Comparison of ENCODE assay signal across 8 mouse cellular contexts in genomic region chr11:83935986-83936665, GRCm38 (mm10). TPM values are rescaled to one million over a fixed set of nuclear protein-coding genes. Genes with fewer than 3 reads are reported as not detected.
A peak's percentile ranks its signal among the peaks of the same experiment; 100 is the strongest.
DNase-seq lines count a peak whose midpoint lies in the region; ATAC-seq and TF ChIP-seq lines count a peak whose summit lies in the region.

No protein-coding gene starts in this region.

- no peak overlapping the region for H3K9ac ChIP-seq in forebrain, postnatal 0 days
- H3K9ac ChIP-seq in hindbrain, embryonic 14.5 days, result no peak overlapping the region

- peak; percentile 42; the same call in 1 of the 2 replicates for ATAC-seq in forebrain, postnatal 0 days
- no peak for ATAC-seq in hindbrain, embryonic 14.5 days (ENCODE audit: low FRiP score)
- peak; percentile 69 for ATAC-seq in megakaryocyte, adult 5-6 weeks (ENCODE audit: poor library complexity, severe bottlenecking)

- H3K4me3 ChIP-seq in forebrain, postnatal 0 days (ENCODE audit: low read depth, low read length), result no peak overlapping the region
- H3K4me3 ChIP-seq in hindbrain, embryonic 14.5 days (replicated peaks; ENCODE audit: low read length), result no peak overlapping the region

- H3K9me3 ChIP-seq in forebrain, postnatal 0 days (ENCODE audit: low read length), result no peaks in the 10 kb centered on the region
- H3K9me3 ChIP-seq in hindbrain, embryonic 14.5 days (ENCODE audit: control insufficient read depth, low read length), result no peaks in the 10 kb centered on the region

- no peaks in the 10 kb centered on the region for H3K27me3 ChIP-seq in forebrain, postnatal 0 days (ENCODE audit: insufficient read depth, low read length)
- no peaks in the 10 kb centered on the region for H3K27me3 ChIP-seq in hindbrain, embryonic 14.5 days (ENCODE audit: control insufficient read depth, insufficient read depth, low read length)

- H3K4me2 ChIP-seq in forebrain, postnatal 0 days (ENCODE audit: low read depth), result no peak overlapping the region
- H3K4me2 ChIP-seq in hindbrain, embryonic 14.5 days (replicated peaks), result no peak overlapping the region

- WGBS in forebrain, postnatal 0 days, result 26% methylated on average over 7 of the region's 7 CpGs
- 27% methylated on average over 7 of the region's 7 CpGs for WGBS in hindbrain, embryonic 14.5 days

- no peaks in the 10 kb centered on the region for H3K36me3 ChIP-seq in forebrain, postnatal 0 days (ENCODE audit: insufficient read depth)
- H3K36me3 ChIP-seq in hindbrain, embryonic 14.5 days (replicated peaks; ENCODE audit: control insufficient read depth, insufficient read depth), result no peaks in the 10 kb centered on the region

- H3K27ac ChIP-seq in forebrain, postnatal 0 days (ENCODE audit: low read depth, low read length), result no peak overlapping the region
- no peak overlapping the region for H3K27ac ChIP-seq in hindbrain, embryonic 14.5 days

- H3K4me1 ChIP-seq in forebrain, postnatal 0 days (ENCODE audit: insufficient read depth), result no peaks in the 10 kb centered on the region
- no peaks in the 10 kb centered on the region for H3K4me1 ChIP-seq in hindbrain, embryonic 14.5 days (replicated peaks; ENCODE audit: control insufficient read depth, insufficient read depth, low read length)

- TF ChIP-seq CTCF in forebrain, postnatal 0 days (IDR thresholded peaks at IDR 0.05; ENCODE audit: low read depth), result peak; percentile 91

- DNase-seq in Muller cell, postnatal 12 days (ENCODE audit: inconsistent ontology term), result peak; percentile 61
- peak; percentile 53 for DNase-seq in c-Kit-positive CD71-negative TER-119-negative erythroid progenitor cells, embryonic 14.5 days (ENCODE audit: low read depth)
- DNase-seq in forebrain, postnatal 0 days, result peak; percentile 75
- peak; percentile 87 for DNase-seq in hindbrain, embryonic 14.5 days (ENCODE audit: low spot score)
- DNase-seq in layer of hippocampus, postnatal 14 days (ENCODE audit: low spot score in 2 of 2), result peak; percentile 62 to 78
- DNase-seq in skeletal muscle tissue, adult 2 months (ENCODE audit: low read depth, low spot score), result peak; percentile 18
- no peak for DNase-seq in MN1 (ENCODE audit: low spot score)

RNA-seq across cellular contexts. Expression of gene Ddx52, which starts 5.7 kb away (rescaled TPM):
- 25.1 and 30.3 TPM in 2 replicates for total RNA-seq in forebrain, postnatal 0 days (2014; rRNA removed)
- polyA plus RNA-seq in forebrain, postnatal 0 days (2015; fragmentation: Nextera tagmentation; extraction: Ambion mirVana), result 18.4 and 19.3 TPM in 2 replicates
- 21.9 and 25.3 TPM in 2 replicates for polyA plus RNA-seq in hindbrain, embryonic 14.5 days (2014; fragmentation: Nextera tagmentation; extraction: Ambion mirVana)
- 10 to 100 TPM; 10.3 to 12.7 TPM for total RNA-seq in layer of hippocampus, postnatal 14 days (2021)
- 28.1 and 30.5 TPM in 2 replicates for total RNA-seq in megakaryocyte, adult 5-6 weeks (2015)
- total RNA-seq in megakaryocyte, adult 5-6 weeks (2017), result 53.3 and 62.9 TPM in 2 replicates

RNA-seq across cellular contexts. Expression of gene Synrg, which starts 28.1 kb away (rescaled TPM):
- 33.3 and 52.1 TPM in 2 replicates for total RNA-seq in forebrain, postnatal 0 days (2014; rRNA removed)
- 14.4 and 18.6 TPM in 2 replicates for polyA plus RNA-seq in forebrain, postnatal 0 days (2015; fragmentation: Nextera tagmentation; extraction: Ambion mirVana)
- 26.2 and 28.2 TPM in 2 replicates for polyA plus RNA-seq in hindbrain, embryonic 14.5 days (2014; fragmentation: Nextera tagmentation; extraction: Ambion mirVana)
- total RNA-seq in layer of hippocampus, postnatal 14 days (2021), result 10 to 100 TPM; 57.3 to 59.0 TPM
- total RNA-seq in megakaryocyte, adult 5-6 weeks (2015), result 25.7 and 27.7 TPM in 2 replicates
- total RNA-seq in megakaryocyte, adult 5-6 weeks (2017), result 20.6 and 23.8 TPM in 2 replicates
